Mouse (Mus musculus): ENCODE measurements at regions not wholly inside any gene's neighbourhood (a gene's known extent, or its start where the extent isn't known, plus 50 kb on each side); places are given as distances from the start of the nearest gene placed in this dataset.

DNA sequence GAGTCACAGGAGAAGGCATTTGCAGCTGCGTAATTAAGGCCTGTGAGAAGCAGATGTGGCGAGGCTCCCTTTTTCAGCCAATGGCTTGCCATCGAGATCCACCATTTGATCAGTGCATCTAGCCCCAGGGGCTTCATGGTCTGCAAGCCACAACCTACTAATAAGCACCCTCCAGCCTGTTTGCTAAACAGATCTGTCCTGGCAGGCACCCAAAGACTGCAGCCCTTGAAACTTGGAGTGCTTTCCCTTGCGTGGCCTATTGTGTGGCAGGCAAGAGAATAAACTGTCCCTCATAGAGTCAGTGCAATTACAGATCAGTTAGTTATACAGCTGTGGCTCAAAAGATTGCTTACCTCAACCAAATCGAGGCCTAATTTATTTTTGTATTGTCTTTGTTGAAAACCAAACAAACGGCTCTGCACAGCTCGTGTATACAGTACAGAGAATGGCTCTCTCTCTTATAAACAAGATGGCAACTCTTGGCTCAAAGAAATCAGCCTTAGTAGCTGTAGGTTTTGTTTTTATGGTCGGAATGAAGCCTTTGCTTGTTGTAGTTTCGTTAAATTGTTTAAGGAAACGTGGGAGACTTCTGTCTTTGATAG lies 195.9 kb upstream of the Satb2 start:
- no peak for ATAC-seq (ENCODE audit: poor library complexity, severe bottlenecking)

DNA sequence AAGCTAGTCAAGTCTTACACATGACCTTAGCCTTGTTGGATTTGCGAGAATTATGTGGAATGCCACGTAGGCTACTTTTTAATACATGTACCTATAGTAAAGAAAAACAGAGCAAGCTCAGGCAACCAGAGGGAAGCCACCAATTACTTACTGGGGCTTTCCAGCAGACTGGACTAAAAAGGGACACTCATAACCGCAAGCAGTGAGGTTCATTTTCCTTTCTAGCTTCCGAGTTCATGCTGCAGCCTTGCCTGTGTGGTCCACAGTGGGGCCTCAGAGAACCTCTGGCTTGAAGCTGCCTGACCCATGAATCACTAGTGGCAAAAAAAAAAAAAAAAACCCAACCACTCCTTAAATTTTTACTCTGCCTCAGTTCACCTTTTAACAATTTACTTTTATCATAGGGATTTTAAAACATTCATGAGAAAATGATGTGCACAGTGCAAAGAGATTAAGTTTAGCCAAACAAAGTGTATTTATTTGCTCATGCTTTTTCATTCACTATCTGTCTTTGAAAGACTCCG lies 188.6 kb upstream of the 1700066M21Rik start:
- no peak for ATAC-seq (ENCODE audit: poor library complexity, severe bottlenecking)

DNA sequence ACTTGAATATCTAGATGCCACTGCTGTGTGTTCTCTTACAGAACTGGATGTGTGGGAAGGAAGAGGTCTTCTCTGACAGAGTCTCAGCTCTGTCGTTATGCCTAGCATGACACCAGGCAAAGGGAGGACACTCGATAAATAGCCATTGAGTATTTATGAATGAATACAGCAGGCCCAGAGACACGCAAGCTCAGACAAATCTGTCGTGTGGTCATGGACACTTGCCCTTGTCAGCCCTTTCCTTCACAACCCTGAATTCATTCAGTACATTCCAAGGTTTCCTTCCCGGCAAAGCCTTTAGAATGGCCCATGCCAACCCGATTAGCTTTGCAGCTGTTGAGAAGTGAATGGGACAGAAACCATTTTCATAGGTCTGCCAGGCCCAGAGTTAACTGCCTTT lies 176.1 kb upstream of the 1700066M21Rik start:
- no peak for ATAC-seq (ENCODE audit: poor library complexity, severe bottlenecking)

DNA sequence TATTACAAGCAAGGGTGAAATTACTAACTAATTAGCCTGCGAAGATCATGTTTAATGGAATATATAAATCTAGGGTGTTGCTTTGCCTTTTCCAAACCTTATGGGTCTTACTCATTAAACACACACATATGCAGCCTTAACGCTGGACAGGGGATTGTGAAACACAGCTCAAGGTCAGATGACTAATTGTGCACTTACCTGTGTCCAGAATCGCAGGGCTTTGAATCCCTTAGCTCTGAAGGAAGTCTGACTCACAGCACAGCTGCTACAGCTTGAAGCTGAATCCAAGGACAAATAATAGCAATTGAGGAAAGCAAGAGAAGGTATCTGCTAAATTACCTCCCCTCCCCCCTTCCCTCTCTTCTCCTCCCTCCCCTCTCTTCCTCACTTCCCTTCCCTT lies 173.1 kb upstream of the 1700066M21Rik start:
- ATAC-seq (ENCODE audit: poor library complexity, severe bottlenecking) = no peak

DNA sequence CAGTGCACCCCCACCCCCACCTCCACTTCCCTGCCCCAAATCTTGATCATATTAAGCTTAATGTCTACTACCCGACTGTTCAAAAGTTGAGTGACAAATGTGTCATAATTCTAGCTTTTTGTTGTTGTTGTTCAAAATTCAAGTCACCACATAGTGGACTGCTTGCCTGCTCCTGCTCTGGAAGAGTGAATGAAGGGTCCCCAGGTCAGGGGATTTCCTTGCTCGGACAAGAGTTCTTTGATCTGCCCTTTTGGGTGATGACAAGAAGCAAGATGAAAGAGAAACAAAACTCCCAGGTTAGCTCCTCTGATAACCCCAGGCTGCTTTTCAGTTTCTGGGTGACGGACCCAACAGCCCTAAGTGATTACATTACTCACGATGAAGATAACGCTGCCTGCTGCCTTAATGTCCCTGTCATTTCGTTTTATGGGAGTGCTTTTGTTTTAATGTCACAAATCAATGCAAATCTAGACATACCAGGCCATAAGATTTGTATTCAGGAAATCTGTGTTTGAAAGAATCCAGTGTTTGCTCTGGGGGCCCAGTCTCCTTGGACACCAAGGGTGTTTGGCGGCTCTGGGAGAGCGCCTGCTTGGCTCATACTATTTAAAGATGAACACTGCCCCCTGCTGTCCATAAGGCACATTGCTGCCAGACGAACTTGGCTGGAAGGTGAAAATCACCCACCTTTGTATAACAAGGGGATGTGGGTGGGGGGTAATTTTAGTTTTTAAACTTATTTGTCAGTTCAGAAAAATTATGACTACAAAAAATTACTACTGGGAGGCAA lies 172.0 kb upstream of the 1700066M21Rik start:
- ATAC-seq (ENCODE audit: poor library complexity, severe bottlenecking) = peak; percentile 52; the same call in 1 of the 2 replicates

DNA sequence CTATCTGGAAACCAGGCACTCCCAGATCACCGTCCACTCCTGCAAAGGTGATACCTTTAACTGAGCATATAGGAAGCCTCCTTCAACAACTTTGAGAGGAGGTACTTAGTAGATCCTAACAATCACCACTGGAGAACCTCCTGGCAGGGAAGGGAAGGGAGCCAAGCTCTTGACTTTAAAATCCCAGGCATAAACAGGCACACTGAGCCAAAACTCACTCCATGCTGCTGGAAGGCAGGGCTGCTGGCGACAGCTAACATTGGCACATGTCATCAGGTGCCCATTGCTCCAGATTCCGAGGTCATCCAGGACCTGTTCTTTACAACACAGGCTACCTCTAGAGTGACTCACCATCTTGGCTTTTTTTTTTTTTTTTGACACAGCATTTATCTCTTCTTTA lies 170.9 kb upstream of the 1700066M21Rik start:
- ATAC-seq (ENCODE audit: poor library complexity, severe bottlenecking) = no peak

DNA sequence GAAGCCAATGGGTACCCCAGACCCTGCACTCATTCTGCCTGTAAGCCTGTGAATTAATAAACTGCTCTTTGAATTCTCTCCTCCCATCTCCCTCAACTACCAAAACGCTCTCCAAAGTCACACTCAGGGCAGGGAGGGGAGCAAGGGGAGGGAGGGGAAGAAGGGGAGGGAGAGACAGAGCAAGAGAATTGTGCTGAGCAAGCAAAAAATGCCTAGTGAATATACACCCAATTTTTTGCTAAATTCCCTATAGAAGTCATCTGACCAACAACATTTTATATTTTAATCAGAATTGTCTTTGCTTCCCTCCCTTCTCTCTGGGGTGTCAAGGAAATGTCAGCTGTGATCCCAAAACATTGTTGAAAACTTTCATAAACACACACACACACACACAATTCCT lies 170.5 kb upstream of the 1700066M21Rik start:
- no peak for ATAC-seq (ENCODE audit: poor library complexity, severe bottlenecking)

DNA sequence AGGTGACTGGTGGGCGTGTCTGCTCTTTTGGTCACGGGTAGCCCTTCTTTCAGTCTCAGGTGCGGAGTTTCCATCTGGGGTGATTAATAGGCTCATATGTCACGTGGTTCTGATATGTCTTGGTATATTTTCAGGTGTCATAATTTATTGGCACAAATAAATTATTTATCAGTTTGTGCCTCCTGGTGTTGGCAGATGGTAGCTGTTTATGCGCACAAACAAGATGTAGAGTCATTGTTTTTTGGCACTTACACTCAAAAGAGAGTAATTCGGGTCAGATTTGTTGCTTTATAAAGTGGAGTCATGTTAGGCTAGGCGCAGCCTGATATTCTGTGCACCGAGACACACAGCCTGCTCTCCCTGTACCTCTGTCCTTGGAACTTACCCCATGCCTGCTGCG lies 169.0 kb upstream of the 1700066M21Rik start:
- no peak for ATAC-seq (ENCODE audit: poor library complexity, severe bottlenecking)

DNA sequence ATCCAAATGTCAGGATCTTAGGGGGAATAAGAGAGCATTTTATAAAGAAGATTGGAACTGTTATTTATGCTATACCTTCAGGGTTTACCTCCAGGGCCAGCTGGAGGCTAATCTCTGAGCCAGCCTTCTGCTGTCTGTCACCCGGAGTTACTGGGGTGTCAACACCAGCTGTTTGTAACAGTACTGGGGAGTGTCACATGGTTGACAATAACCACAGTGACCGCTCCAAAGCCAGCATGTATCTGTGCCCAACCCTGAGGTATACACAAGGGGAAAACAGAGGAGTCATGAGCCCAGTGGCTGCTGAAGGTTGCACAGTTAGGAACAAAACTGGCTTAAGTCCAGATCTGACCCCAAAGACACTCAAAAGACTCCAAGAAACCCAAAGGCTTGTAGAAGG lies 168.1 kb upstream of the 1700066M21Rik start:
- no peak for ATAC-seq (ENCODE audit: poor library complexity, severe bottlenecking)

DNA sequence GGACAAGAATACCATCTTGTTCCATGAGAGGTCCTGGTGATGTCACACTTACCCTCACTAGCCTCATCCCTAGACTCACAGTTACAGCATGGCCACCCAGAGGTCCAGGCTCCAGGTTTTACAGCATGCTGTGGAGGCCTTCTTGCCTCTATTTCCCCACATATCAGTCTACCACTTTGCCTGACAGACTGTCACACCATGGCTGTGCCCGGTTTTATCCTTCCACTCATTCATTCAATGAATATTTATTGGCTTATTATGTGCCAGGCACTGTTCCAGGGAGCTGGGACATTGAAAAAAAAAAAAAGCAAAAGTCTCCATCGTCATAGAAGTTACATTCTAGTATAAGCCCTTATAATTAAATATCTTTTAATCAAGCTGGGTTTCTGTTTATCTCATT lies 166.4 kb upstream of the 1700066M21Rik start:
- ATAC-seq (ENCODE audit: poor library complexity, severe bottlenecking) = no peak

DNA sequence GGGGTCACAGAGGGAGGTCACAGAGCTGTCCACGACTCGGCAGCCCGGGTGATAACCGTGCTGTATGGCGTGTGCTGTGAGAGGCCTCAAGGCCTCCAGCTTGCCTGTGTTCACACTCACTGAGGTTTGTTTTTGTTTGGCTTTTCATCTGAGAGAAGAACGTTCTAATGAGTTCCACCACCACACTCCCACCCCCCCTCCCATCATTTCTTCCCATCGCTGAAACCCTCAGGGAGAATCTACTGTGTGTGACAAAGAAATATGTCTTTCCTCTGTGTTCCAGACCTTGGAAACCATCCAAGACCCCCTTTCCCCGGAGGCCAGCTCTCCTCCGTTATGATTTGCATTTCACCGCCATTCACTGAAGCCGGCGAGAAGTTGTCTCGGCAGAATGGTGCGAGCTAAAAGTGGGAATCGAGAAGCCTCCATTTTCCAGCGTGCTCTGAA lies 164.0 kb upstream of the 1700066M21Rik start:
- ATAC-seq (ENCODE audit: poor library complexity, severe bottlenecking) = no peak

DNA sequence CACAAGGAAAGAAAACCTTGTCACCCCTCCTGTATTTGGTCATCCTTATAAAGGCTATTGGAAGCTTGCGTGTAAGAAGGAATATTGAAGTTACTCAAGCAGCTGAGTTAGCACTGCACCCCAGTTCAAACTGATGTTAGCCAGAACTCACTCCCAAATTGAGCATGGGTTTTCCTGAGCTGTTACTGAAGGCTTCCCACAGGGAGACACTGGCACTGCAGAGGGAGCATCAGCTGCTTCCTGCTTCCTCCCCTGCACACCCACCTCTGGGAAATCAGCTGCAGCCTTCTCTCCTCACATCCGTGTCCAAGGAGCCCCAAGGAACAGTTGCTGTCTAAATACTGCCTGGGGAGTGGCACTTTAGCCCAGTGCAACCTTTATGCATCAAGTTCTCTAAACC lies 163.2 kb upstream of the 1700066M21Rik start:
- no peak for ATAC-seq (ENCODE audit: poor library complexity, severe bottlenecking)

DNA sequence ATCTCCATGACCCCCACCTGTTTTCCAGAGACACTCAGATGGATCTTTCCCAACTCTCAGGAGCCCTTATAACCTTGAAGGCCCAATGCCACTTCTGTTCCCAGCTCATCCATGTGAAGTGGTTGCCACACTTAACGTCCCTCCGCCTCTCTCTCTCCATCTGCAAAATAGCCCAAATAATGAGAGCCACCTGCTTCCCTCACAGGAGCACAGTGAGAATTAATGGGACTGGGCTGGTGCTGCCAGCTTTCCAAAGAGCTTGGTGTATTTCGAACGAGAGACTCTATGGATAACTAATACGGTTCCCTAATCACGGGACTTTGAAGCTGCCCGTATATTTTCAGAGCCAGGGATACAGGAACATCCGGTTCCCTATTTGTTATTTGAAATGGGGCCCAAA lies 159.8 kb upstream of the 1700066M21Rik start:
- ATAC-seq (ENCODE audit: poor library complexity, severe bottlenecking) = no peak

DNA sequence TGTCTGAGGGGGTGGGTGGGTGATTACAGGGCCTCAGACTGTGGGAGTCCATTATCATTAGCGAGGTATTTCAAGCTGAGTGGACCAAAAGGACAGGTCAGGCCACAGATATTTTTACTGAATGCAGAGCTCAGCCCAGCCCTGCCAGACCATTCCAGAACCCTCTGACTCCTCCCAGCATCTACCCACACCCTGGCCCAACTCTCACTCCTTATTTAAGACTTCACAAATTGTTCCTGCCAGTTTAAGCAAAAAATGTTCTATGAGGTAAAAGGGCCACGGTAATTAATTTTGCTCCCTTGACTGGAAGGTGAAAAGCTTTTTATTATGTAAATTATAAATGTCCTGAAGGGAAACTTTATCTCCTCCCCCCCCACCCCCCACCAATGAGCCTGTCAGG lies 159.3 kb upstream of the 1700066M21Rik start:
- ATAC-seq (ENCODE audit: poor library complexity, severe bottlenecking) = no peak

DNA sequence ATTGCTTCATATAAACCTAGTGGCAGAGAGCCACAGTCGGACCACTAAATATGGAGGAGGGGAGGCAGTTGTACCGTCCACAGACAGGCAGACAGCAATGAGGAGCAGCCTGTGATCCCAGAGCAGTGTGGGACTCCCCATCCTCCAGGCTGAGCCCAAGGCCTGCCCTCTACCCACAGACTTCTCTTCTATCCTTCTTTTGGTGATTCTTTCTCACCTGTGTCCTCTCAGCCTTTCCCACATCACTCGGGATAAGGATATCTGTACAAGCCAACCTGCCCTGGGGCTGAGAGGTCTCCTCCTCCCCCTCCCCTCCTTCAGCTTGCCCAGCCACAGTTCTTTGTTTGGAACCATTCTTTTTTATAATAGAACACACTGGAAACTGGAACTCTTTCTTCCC lies 158.8 kb upstream of the 1700066M21Rik start:
- no peak for ATAC-seq (ENCODE audit: poor library complexity, severe bottlenecking)

DNA sequence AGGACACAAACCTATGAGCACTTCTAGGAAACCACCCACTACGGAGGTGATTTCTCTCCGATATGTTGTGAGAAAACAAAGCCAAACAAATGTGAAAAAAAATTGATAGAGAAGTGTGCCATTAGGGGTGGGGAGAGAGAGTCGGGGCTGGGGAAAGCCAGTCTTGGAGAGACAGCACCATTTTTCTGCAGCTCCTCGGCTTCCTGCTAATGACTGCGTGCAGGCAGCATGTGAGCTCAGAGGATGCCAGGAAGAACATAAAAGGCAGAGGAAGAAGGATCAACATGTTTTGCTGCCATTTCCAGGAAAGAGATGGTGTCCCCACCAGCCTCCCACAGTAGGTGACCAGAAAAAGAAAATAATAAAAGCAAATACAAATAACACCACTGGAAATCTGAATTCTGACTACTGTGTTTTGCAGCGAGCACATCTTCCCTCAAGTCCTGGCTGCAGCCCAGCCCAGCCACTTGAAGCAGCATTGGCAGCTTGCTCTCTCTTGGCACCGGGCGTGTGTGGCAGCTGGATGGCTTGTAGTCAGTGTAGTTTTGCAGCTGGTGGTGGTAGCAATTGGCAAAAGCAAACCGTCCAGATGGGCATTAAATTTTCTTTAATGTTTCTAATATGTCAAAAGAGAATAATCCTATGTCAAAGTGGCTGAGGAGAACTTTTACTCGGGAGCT lies 152.9 kb upstream of the 1700066M21Rik start:
- no peak for ATAC-seq (ENCODE audit: poor library complexity, severe bottlenecking)

DNA sequence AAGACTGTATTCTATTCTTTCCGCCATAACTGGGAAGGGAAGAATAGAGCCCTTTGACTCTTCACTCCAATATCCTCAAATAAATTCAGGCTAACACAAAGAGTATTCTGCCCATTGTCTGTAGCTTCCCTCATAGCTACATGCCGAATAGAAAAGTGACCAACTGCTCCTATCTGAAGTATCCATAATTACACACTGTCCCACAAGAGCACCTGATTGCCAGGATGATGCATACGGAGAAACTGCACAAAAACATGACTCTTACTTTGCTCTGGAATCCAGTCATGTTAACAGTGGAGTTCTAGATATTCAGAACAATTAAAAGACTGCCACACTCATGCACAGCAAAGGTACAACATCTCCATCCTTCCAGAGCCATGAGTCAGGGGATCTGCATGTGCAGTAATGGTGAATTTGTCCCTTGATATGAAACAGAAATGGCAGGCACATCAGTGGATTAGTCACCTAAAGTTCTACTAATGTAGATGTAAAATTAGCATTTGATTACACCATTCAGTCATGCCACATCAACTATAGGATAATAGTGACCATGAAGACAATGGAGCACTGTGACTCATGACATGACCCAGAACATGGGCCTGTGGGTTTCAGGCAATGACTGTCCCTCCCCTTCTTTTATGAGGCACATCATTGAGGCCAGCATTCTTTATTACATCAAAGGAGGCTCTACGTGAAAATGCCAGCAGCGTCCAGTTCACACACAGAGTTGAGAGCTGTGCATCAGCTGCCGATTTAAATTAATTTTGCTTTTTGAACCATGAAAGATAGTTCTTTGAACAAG lies 133.6 kb upstream of the 1700066M21Rik start:
- ATAC-seq (ENCODE audit: poor library complexity, severe bottlenecking) = no peak

DNA sequence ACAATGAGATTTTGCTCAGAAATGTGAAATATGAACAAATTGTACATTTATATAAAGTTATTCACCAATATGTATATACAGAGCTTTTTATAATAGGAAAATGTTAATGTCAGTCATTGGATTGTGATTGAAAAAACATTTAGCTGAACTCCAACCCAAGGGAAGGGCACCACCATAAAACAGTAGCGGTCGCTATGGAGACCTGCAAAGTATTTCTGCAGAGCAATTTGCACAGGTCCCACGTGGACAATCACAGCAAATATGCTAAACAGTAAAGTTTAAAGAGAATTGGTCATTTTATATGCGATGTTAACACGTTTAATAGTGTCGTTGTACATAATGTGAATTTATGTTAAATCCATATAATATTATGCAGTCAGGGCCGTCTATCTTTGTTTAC lies 117.8 kb upstream of the 1700066M21Rik start:
- ATAC-seq (ENCODE audit: poor library complexity, severe bottlenecking) = no peak

DNA sequence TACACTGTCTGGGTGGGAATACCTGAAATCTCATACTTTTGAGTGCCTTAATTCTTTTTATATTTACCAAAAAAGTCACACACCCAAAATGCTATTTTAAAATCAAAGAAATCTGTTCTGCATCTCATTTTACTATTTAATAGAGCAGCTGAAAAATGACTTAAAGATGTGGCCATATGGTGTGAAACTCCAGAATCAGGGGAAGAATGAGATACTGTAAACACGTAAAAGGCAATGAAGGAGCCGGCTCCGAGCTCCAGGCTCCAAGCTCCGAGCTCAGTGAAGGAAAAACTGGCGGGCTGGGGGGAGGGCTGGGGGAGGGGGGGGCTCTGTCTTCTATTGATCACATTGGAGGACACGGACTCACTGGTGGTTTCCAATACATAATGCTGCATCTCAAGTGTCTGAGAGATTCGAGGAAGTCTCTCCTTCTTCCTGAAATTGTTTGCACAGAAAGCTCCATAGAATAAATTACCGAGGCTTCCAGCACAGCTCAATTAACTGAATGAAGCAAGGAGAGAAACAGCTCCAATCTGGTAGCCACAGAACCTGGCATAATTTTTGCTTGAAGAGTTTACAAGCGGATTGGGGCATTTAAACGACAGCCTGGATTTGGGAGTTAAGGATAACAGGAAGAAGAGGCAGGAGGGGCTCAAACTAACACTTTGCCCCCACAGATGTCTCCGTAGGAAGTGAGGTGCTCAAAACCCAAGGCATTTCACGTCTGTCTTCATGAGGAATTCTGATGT lies 112.2 kb upstream of the 1700066M21Rik start:
- ATAC-seq (ENCODE audit: poor library complexity, severe bottlenecking) = no peak

DNA sequence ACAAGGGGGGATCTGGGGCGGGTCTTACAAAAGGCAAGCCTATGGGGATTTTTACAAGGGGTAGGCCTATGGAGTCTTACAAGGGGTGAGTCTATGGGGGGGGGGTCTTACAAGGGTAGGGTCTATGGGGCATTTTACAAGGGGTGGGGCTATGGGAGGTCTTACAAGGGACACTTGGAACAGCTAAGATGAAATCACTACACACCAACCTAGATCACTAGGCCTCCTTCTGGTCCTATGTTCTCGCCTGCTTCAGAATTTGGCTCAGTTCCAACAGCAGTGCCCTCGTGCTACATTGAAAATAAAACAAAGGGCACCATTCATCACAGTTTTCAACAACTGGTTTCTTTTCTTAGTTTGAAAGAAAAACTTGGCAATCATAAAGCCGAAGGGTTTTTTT lies 110.7 kb upstream of the 1700066M21Rik start:
- no peak for ATAC-seq (ENCODE audit: poor library complexity, severe bottlenecking)
